Mouse (Mus musculus): Measurements from ENCODE around the gene Pld1.

Pld1 gene

DNA sequence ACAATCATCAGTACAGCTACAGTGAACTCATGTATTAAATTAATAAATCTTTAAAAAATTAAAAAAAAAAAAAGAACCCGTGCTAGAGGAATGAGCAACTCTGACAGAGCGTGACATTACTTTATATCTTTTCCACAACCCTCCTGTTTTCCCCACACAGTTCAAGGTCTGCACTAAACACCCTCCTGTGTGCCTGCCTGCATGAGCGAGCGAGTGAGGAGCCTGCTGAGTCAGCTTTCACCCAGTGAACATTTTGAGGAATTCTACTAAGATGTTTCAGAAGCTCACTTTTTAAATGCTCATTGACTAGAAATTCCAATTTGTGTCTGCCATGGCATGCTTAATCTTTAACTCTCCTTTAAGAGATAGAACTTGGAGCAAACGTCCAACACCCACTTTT lies 109.1 kb downstream of the Pld1 start:
- no peak for DNase-seq (ENCODE audit: low read depth, low spot score)

DNA sequence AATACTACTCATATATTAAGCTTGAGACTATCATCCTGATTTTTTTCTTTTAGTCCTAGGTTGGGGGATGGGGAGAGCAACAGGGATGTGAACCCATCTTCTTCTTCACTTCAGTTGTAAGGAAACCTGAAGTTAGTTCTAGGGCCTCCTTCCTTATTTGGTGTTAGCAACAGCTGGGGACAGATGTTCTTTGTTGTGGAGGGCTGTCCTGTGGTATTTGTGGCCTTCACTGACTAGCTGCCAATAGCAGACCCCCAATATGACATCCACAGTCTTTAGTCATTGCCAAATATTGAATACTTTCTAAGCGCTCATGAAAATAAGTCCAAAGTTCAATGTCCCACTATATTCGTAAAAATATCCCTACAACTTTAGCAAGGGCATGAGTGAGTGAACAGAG lies 111.0 kb downstream of the Pld1 start:
- no peak for DNase-seq (ENCODE audit: low read depth, low spot score)

DNA sequence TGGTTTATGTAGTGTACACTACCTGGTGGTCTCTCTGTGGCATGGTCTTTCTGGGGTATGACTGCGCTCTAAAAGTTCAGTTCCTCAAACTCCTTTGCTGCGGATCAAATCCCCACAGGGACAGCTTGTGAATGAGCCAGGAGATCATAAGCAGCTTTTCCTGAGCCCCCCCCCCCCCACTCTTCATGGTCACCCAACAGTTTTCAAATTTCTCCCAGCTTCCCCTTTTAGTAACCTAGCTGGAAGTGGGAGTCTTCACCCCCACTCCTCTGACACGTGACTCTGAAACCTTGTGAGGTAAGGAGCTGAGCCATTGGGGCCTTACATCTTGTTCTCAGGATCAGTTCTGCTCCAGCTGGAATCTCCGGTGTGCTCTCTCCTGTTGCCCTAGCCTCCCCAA lies 114.6 kb downstream of the Pld1 start:
- DNase-seq (ENCODE audit: low read depth, low spot score), result no peak

DNA sequence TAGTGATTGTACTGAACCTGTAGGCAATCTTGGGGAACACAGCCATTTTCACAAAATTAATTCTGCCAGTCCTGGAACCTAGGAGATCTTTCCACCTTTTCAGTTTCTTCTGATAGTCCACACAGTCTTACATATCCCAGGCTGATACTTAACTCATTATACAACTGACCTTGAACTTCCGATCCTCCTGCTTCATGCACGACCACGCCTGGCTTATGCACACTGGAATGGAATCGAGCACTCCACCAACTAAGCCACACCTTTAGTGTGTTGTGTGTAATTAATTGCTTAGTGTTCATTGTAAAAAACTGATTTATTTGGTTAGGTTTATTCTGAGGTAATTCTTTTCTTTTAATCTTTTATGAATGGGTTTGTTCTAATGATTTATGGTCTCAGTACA lies 122.2 kb downstream of the Pld1 start:
- peak; percentile 17 for DNase-seq (ENCODE audit: low read depth, low spot score)

DNA sequence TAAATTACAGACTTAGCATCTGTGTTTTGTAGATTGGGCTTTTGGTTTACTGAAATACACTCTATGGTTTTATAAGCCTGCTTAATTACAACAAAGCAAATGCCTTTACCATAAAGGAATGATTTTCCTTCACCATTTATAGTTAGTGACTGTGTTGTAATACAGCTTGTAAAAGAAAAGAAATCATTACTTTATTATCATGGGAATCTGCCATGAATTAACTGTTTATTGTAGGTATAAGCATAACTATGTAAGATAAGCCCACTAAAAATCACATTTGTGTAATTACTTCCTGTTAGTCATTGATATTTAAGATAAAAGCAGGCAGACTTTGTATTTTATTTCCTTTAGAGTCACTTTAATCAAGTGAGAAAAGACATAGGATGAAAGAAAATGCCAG lies 122.7 kb downstream of the Pld1 start:
- no peak for DNase-seq (ENCODE audit: low read depth, low spot score)

DNA sequence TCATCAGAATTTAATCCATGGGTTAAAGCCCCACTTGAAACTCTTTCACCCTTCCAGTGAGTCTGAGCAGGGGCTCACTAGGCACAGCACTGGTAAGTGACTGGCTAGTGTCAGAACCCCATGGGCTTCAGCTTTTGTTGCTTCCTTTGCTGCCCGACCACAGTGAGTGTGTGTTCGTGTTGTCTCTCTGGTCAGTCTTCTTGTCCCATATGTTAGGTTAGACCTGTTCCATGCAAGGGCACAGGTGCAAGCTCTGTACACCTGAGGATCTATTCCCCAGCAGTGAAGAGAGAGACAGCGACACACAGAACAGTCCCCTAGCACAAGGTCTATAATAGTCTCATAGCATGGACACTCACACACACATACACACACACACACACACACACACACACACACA lies 140.7 kb downstream of the Pld1 start:
- DNase-seq (ENCODE audit: low read depth, low spot score), result no peak

DNA sequence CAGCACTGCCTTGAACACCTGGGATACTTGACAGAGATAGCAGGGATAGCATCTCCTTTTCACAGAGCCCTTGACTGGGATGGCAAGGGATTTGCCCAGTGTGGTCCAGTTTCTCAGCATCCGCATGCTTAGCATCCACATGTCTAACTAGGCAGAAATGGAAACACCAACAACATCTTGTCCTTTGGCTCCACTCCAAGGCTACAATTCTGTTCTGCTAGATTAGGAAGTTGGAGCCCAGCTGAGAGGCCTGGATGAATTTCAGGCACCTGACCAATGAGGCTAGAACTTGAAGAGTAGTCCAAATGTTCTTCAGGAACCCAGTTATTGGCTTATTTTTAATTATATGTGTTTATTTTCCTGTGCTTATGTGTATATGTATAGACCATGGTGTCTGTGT lies 141.6 kb downstream of the Pld1 start:
- no peak for DNase-seq (ENCODE audit: low read depth, low spot score)

DNA sequence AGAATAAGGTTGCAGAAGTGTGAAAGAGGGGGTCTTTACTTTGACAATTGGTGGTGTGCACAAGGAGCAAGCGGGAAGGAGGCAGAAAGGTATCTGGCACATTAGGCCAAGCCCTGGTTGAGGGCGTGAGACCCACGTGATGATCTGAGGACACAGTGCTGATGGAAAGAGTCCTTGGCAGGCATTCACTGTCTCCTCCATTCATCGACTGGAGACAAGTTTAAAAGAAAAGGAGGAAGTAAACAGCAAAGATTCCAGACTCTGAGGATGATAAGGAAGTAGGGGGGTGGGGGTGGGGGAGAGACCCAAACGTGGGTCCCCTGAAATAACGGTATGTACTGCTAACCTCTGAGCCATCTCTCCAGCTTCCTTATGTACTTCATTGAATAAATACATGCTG lies 142.5 kb downstream of the Pld1 start:
- DNase-seq (ENCODE audit: low read depth, low spot score), result no peak

DNA sequence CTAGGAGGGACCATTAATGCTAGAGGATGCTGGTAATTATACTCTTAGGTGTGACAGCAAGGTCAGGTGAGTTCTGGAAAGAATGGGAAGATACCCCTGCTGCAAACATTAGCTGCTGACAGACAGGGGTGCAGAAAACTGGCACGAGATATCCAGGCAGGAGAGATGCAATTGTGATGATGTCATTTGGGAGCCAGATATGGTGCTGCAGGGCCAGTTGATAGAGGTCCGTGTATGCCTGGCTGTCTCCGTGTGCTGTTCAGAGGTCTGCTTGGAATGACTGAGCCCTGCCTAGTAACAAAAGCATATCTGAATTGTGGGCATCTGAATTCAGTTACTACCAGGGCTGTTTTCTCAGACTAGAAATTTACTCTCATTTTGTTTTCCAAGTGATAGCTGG lies 144.7 kb downstream of the Pld1 start:
- DNase-seq (ENCODE audit: low read depth, low spot score), result no peak

DNA sequence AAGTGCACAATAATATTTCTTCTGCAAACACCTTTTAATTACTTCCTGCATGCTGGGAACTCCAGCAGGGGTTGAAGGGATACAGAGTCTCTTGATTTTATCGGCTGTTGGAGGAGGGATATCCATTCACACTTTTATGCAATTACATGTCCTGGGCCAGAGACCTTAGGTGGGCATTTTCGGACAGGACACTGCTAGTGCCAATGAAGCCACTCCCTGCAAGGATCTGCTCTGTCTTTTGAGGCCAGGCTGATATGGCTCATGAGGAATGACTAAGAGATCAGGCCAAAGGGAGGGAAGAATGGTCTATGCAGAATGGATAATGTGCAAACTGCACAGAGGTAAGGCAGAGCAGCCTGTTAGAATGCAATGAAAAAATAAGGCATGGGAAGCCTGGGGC lies 145.8 kb downstream of the Pld1 start:
- no peak for DNase-seq (ENCODE audit: low read depth, low spot score)

DNA sequence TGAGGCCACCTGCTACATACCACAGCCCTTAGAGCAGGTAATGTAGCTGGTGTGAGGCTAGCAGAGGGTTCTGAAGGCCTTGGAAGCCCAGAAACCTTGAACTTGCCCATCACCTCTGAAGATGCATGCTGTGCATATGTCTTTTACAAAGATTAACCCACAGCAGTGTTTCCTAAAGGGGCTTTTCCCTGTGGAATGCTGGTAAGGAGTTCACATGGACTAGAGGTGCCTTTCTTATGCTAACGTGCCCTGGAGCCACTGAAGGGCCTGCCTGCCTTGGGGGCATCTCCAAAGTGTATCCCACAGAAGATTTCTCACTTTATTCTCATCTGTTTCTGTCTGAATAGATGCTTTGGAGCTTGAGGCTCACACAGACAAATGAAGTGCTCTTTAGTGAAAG lies 152.8 kb downstream of the Pld1 start:
- DNase-seq (ENCODE audit: low read depth, low spot score), result peak; percentile 67

DNA sequence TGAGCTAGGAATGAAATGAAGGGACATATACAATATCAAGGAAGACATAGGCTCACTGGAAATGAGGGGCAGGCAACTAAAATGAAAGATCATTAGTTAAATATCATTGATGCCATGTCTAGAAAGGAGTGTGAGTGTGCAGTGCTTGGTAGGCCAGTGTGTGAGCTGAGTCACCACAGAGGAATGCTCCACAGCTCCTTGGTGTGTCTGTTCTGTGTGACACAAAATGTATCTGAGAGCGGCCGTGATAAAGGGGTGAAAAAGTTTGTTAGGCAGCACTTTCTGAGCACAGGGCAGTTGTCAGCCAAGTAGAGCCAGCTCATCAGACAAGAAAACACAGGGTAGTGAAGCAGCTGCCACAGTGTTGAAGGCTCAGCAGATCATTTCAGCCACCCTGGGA lies 153.2 kb downstream of the Pld1 start:
- no peak for DNase-seq (ENCODE audit: low read depth, low spot score)

DNA sequence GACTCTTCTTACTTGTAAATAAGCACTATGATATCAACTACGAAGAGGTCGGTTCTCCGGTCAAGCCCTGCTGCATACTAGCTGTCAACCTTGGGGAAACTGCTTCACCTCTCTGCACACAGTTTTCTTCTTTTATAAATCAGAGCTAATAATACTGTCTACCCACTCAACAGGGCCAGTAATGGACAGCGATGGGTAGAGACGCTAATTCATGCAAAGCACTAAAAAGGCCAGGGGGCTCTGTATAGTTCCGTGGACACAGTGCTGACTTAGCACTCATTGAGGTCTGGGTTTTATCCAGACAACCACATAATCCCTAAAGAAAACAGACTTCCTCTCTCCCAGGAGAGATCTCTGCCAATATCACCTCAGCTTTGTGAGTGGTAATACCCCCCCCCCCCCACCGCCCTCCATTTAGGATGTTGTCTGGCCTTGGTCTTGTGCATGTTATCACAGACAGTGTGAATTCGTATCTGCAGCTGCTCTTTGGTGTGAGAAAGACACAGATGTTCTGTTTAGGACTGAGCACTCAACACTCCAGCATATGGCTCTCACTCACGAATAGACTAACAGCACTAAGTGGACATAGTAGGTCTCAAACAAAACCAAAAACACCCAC lies 155.3 kb downstream of the Pld1 start:
- no peak for DNase-seq (ENCODE audit: low read depth, low spot score)

DNA sequence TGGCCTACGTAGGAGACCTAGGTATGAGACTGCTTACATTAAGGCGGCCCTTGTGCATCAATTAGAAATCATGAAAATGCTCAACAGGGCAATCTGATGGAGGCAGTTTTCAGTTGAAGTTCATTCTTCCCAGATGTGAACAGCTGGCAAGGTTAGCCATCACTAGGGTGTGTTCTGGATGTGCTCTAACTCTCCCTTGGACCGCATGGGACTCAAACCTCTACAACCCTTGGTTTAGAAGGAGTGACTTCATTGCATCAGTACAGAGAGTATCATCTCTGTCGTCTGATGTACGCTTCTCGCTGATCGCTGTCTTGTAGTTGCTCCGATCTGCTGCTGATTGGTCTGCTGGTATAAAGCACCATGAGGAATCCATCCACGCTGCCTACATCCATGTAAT lies 157.0 kb downstream of the Pld1 start:
- no peak for DNase-seq (ENCODE audit: low read depth, low spot score)

DNA sequence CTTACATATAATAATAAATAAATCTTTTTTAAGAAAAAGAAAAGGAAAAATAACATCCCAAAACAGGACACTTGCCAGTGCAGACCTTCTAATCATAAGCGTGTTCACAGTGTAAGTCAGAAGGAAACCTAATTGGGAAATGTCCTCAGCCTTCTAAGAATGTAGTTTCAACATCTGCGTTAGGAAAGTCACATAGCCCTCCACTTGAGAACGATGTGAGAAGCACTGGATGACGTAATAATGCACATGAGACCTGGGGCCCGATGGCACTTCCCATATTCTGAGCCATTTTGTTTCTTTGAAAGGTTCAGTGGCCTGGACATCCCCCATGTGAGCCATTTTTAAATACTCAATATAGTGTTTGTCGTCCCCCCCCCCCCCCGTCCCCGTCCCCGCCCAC lies 160.7 kb downstream of the Pld1 start:
- no peak for DNase-seq (ENCODE audit: low read depth, low spot score)

DNA sequence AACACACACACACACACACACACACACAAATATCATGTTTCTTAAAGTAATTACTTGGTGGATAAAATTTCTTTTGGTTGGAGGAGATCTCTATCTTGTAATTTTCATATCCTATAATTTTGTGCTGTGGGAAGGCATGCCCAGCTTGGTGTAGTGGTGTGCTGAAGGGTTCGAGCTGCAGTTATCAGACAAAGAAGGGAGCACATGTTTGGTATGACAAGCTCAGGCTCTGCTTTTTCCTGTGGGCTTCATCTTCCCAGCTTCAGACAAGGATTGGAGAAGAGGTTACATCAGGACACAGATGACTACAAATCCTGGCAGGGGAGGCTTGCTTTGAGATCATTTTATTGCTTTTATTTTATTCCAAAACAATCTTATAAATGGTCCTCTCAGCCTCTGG lies 166.5 kb downstream of the Pld1 start:
- no peak for DNase-seq (ENCODE audit: low read depth, low spot score)

DNA sequence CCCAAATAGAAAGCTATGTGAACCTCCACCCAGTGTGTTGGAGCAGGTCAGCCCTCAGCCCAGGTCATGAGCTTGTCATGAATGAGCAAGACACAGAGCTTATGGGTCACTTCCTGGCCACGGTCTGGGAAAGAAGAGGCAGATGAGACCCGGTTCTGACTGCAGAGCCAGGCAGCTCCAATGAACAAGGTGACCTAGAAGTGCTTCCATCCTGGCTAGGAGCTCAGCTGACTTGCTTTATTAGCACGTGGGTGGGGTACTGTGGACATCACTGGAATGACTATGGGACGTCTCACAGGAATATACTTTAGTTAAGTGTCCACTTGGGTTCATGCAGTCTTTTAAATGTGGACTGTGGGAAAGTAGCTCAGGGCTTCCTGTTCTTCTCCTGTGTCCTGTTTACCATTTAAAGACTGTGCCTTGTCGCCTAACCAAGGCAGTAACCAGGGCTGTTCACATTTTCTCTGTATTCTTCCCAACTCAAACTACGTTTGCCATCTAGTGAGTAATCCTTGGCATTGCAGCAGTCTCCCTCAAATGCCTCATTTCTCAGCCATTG lies 169.0 kb downstream of the Pld1 start:
- DNase-seq (ENCODE audit: low read depth, low spot score), result peak; percentile 63

DNA sequence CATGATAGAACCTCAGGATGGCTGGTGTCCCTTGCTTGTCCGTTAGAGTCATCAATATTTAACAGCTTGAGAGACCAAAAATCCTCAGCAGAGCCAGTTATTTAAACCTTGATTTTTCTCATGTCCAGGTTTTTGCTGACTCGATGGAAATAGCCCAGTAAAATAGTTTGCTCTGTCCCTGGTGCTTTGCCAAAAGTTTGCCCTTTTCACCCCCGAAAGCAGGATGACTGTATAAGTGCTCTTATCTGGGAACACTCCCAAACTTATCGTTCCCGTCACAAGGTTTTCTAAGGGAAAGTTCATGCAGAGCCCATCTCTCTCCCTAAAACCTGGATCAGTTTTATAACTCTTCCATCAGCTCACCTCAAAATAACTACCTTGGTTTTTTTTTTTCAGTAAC lies 173.0 kb downstream of the Pld1 start:
- no peak for DNase-seq (ENCODE audit: low read depth, low spot score)

DNA sequence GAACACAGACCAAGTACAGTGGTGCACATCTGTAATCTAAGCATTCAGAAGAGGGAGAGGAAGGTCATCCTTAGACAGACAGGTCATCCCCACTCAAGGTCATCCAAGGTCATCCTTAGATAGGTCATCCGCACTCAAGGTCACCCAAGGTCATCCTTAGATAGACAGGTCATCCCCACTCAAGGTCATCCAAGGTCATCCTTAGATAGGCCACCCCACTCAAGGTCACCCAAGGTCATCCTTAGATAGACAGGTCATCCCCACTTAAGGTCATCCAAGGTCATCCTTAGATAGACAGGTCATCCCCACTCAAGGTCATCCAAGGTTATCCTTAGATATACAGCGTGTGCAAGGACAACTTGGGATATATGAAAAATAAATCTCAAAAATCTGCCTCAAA lies 175.4 kb downstream of the Pld1 start:
- peak; percentile 59 for DNase-seq (ENCODE audit: low read depth, low spot score)

DNA sequence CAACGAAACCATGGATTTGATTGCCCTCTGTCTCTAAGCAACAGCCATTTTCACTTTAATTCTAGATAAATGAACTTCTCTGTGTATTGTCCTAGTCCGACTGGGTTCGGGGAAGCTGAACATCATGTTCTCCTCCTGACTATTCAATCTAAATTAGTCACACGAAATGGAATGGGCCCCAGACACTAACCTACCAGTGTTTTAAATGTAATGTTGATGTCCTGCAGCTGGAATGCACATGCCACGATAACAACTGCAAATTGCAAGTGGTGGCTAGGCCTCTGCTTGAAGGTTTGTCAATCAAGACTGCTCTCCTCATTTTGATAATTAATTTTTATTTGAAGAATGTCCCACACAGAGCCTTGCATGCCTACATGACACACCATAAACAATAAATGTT lies 203.2 kb downstream of the Pld1 start:
- no peak for DNase-seq (ENCODE audit: low read depth, low spot score)

DNA sequence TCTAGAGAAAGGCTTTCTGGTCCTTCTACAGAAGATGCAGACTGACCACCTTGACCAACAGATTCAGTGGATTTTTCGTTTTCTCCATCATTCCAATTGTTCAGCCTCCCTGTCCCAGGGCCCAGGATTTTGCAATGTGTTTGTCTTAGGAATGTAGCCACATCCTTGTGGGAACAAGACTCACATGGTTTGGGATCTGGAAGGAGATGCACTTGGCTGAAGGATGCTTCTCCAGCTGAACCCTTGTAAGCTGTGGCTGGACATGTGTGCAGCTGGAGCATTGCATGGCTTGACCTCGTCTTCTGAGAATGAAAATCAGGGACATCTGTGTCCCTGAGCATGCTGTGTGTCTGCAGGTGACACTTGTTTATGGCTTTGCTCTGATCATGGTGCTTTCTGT lies 203.6 kb downstream of the Pld1 start:
- no peak for DNase-seq (ENCODE audit: low read depth, low spot score)

DNA sequence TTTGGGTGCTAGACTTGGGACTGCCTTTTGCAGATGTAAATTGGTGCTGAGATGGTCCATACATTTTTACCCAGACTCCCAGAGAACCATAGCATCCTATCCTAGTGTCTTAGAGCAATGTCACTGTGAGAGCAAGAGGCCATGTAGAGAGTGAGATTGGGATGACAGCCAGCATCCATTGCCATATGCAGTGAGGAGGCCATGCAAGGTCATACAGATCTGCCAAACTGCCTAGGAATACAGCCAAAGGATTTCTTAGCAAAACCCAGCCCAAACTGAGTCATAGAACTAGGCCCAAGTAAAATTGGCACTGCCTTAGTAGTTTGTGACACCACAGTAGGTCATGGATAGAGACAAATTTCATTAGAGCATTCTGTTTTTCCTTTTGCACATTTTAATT lies 206.2 kb downstream of the Pld1 start:
- no peak for DNase-seq (ENCODE audit: low read depth, low spot score)

DNA sequence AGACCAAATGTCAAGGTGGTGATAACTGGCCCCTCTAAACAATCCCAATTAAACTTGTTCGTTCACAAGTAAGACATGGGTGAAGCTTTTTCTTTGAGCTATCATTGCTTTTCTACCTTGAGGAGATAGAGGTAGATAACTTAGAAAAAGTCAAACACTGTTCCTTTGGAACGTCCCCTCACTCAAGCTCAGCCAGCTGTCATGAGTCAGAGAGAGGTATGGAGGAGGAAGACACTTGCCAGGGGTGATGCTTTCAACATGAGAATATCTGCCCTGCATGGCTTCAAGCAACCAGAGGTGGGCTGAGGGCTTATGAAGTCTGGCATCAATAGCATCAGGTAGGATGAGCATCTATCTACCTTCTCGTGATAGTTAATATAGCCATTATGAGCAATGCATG lies 207.0 kb downstream of the Pld1 start:
- DNase-seq (ENCODE audit: low read depth, low spot score), result no peak

DNA sequence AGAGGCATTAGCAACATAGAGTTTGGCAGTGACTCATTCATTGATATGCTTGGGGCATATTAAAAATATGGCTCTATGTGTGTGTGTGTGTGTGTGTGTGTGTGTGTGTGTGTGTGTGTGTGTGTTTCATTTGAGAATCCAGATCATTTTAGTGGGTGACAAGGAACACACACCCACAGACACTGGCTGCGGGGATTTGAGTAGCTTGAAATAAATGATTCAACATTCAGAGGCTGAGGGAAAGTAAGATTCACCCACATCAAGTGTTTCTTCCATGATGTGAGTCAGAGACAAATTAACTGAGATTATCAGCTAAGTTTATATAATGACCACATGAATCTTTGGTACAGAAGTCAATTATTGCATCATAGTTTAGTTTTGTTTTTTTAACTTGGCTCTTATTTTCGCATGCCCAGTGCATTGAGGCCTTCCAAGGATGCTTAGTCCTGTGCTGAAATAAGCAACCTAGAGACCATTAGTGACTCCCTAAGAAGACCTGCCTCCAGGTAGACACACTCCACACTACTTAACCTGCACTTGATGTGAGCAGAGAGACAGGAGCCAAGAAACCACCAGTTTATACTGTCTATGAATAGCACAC lies 211.3 kb downstream of the Pld1 start:
- DNase-seq (ENCODE audit: low read depth, low spot score), result no peak
